In the genomic region with DNA sequence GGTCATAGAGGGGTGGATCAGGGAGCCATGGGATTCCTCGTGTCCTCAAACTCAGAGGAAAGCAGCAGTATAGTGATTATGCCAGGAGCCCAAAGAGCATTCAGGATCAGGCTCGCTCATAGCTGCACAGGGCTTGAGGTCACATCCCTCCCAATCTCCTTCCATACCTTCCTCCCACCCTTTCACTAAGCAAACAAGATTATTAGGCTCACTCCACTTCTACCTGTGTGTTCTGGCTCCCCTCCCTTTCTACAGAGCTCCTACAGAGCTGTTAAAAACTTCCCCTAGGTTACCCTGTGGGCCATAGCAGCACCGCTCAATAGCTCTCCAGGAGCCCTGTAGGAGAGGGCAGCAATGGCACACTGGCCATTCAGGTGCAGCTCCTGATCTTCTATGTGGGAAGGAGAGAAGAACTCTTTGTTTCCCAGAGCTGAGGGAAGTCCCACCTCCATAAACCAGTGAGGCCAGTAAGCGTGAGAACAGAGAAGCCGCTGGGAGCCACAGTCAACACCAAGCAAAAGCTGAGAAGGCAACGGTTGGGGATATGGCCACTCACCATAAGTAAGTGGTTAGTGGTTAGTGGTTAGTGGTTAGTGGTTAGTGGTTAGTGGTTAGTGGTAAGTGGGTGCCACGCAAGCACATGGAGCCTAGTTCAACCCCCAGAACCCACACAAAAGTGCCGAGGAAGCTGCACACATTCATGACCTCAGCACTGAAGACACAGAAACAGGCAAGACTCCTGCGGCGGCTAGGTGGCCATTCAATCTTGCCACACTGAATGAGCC, we compare ENCODE assay signal across 20 mouse cellular contexts.
DNase-seq lines count a peak whose midpoint lies in the region; ATAC-seq and TF ChIP-seq lines count a peak whose summit lies in the region.
"Had no signal": no experiment of that assay in that cellular context is flagged by ENCODE, and none has a peak within 500 bp of the region (broad histone marks: within the 10 kb centered on the region; RNA-seq: fewer than 3 reads in every experiment).

No protein-coding gene starts in this region.

- no peak overlapping the region for H3K4me3 ChIP-seq in cerebellum, adult 2 months (replicated peaks; ENCODE audit: insufficient read depth, low read depth, low read length)
- H3K4me3 ChIP-seq: heart, embryonic 10.5 days had no signal

- no peak for DNase-seq in cerebellum, adult 2 months
- no peak for DNase-seq in cerebellum, adult 9-11 months
- peak; percentile 6 for DNase-seq in 3134 (ENCODE audit: extremely low read depth, insufficient read length, low spot score)
- DNase-seq in adrenal gland, postnatal 10 days, result no peak
- DNase-seq in spleen, postnatal 4 days (ENCODE audit: low spot score in 2 of 2), result no peak
- no peak for DNase-seq in kidney, postnatal 36 days
- DNase-seq: adrenal gland, postnatal 36 days; B cell, adult 2 months; cerebellum, postnatal 25 days; forebrain, postnatal 0 days; heart, postnatal 14 days; kidney, adult 18-20 months; kidney, postnatal 25 days; liver; right cerebral cortex, postnatal 25 days; thymus, postnatal 4 days had no signal

- peak; percentile 68 for ATAC-seq in granulocyte monocyte progenitor cell, adult 5-6 weeks (replicated peaks; ENCODE audit: poor library complexity, severe bottlenecking)
- 0 out of 2 replicates have a peak, but pooled peaks have one; percentile 22 for ATAC-seq in megakaryocyte-erythroid progenitor cell, adult 5-6 weeks (replicated peaks; ENCODE audit: low FRiP score, low TSS enrichment, poor library complexity, severe bottlenecking)
- ATAC-seq: forebrain, postnatal 0 days; midbrain, embryonic 16.5 days had no signal

- no peaks in the 10 kb centered on the region for H3K27me3 ChIP-seq in cerebellum, adult 2 months (ENCODE audit: control insufficient read depth, insufficient read depth, low read length)

- 63% methylated on average over 10 of the region's 10 CpGs for WGBS in cerebellum, adult 2 months

- no peak for TF ChIP-seq CTCF in cerebellum, adult 2 months (IDR thresholded peaks at IDR 0.05; ENCODE audit: borderline replicate concordance, insufficient read depth, low read depth, low read length)

- peaks cover 31% of the 10 kb centered on the region for H3K4me1 ChIP-seq in cerebellum, adult 2 months (ENCODE audit: control insufficient read depth, insufficient read depth, low read length)
- H3K4me1 ChIP-seq: heart, embryonic 10.5 days had no signal

- 0 out of 2 replicates have a peak overlapping the region, but pooled peaks have one; percentile 36 for H3K27ac ChIP-seq in cerebellum, adult 2 months (ENCODE audit: insufficient read depth, low read length)
- H3K27ac ChIP-seq: heart, embryonic 10.5 days had no signal

- no peak for TF ChIP-seq POLR2A in cerebellum, adult 2 months (IDR thresholded peaks at IDR 0.05; ENCODE audit: borderline replicate concordance, insufficient read depth, low read length)
